Mouse (Mus musculus) liver, embryonic 14.5 days (tissue): Measurements from ENCODE around the gene 5730522E02Rik.

Experiments used
- CTCF ChIP-seq: IDR thresholded peaks from 2 replicates; pipeline ENCODE4 v1.5.1; 2016; ENCODE audit warnings: antibody characterized with exemption, low read depth, control low read depth
- EP300 ChIP-seq: IDR thresholded peaks from 2 replicates; pipeline ENCODE4 v1.6.1; 2016; ENCODE audit warnings: antibody characterized with exemption, low read depth

DNA sequence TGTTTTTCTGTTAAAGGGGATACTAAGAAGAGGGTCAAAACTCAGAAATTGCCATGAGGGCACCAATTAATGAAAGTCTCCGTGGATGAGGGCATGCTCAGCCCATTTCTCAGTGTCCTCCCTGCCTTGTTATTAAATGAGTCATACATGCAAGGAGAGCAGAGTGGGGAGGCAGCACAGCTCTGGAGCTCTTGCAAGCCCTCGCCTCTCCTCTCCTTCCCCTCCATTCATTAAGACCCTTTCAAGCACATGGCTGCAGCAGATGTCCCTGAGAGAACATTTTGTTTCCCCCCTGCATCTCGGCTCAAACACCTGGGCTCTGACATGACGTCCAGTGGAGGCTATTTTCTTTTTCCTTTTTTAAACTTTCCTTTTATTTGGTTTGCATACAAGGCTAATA lies 138.5 kb downstream of the 5730522E02Rik start:
- no peak for TF ChIP-seq EP300
- no peak for TF ChIP-seq CTCF
